Mouse (Mus musculus) thymus, adult 18-20 months (tissue): ENCODE data around the gene Ell.
A peak's percentile ranks its signal among the peaks of the same experiment; 100 is the strongest.

ENCODE experiments used
- DNase-seq, 2 experiments: peaks; one replicate each; pipeline ENCODE4 v3.0.0; 2022; ENCODE audit warnings: mixed read lengths in 2 of 2

The Ell gene

GRCm38 (mm10) chr8:70617985-70618384, 78.7 kb downstream of the Ell start:
- DNase-seq: no peak

- no peak for DNase-seq
Observed at GRCm38 (mm10) chr8:70618888-70619334, 79.7 kb downstream of the Ell start.

DNA sequence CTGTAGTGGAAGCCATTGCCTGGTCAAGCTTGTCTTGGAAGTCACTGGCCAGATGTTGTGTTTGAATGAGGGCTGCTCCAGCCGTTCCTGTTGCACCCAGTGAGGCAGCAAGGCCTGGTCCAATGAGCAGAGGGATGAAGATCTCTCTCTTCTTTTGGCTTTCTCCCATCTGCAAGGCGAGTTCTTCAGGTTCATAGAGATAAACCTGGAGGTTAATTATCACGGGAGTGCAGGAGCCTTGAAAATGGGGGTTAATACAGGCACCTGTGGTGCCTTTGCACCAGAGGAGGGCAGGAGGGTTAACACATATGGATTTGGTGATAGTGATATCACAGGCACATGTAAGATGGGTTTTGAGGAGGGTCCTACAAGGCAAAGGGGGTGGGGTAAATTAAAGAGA, 83.0 kb downstream of the Ell start:
- DNase-seq: no peak

- no peak for DNase-seq
Observed at GRCm38 (mm10) chr8:70625104-70625503, 85.8 kb downstream of the Ell start.

GRCm38 (mm10) chr8:70627041-70627440, 87.8 kb downstream of the Ell start:
- no peak for DNase-seq

- no peak for DNase-seq
Observed at GRCm38 (mm10) chr8:70628986-70629490, 89.8 kb downstream of the Ell start.

GRCm38 (mm10) chr8:70629574-70630531, 90.6 kb downstream of the Ell start:
- peak; percentile 85 to 90 for DNase-seq

DNA sequence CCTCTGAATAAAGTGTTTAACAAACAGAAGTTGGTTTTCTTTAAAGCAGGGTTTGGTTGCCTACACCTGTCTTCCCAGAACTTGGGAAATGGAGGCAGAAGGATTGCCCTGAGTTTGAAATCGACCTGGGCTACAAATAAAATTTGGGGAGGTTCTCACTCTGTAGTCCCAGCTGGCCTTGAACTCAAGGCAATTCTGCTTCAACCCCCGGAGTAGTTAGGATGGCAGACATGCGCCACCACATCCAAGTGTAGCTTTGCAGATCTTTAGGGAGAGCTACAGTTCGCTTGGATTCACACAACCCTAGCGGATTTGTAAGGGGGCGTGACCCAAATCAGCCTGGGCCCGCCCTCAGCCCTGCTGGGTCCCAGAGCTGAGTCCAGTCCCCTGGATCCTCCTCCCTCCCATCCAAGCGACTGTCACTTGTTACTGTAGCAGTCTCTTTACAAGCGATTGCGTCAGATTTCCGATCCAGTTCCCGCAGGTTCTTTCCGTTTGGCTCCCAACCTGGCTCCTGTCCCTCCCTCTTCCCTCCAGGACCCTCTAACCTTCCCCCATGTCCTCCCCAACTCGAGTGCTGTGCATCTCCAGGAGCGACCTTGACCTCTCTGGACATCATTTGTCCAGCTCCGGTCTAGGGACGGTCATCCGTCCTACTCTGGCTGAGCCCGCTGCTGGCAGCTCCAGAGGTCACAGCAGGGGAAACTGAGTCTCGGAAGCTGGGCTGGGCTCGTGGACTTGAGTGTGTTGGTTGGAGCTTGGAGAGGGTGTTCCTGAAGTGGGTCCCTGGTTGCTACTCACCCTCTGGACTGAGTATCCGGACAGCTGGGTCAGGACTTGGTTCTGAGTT, 91.5 kb downstream of the Ell start:
- DNase-seq: no peak

DNA sequence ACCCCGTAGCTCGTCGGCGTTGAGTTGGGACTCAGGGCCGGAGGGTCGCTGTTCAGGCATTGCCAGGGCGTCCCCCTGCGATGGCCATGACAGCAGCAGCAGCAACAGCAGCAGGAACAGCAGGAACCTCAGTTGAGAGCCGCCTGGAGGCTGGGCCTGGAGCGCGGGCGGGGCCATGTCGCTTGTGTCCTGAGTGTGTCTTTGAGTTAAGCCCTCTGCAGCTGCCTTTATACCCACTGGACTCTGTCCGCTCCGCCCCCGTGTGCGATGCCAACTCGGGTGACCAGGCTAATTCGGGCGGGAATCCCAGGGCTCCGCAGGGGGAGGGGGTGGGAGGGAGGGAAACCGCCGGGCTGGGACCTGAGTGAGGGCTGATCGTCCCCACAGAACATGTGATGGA, 92.2 kb downstream of the Ell start:
- DNase-seq: no peak

- no peak for DNase-seq
Observed at GRCm38 (mm10) chr8:70632346-70632892, 93.2 kb downstream of the Ell start, which contains the start of gene Gdf15. Gene Gdf15, minus strand, starts transcription at chr8:70632456.

DNA sequence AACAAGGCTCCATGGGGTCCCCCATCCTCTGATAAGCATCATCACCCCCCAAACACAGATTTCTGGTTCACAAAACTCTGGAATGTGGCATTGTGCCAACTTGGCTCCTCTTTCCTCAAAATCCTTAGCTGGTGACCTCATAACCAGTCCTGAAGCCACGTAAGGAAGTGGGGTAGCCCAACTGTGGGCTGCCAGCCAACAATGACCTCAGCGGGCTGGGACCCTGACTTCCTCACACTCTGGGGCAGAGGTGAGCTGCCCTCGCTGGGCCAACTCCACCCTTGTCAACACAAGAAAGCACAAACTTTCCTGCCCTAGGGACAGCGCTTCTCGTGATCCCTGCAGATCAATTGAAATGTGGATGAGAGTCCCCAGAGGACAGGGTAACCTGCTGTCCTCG, 94.8 kb downstream of the Ell start:
- DNase-seq: no peak

GRCm38 (mm10) chr8:70635527-70635926, 96.3 kb downstream of the Ell start:
- no peak for DNase-seq

- no peak for DNase-seq
Observed at GRCm38 (mm10) chr8:70636838-70637237, 97.6 kb downstream of the Ell start.

- no peak for DNase-seq
Observed at GRCm38 (mm10) chr8:70638752-70639151, 99.5 kb downstream of the Ell start.
